22 mouse cellular contexts compared by ENCODE assay signal in genomic region chr17:42029452-42029851, GRCm38 (mm10).
DNase-seq lines count a peak whose midpoint lies in the region; ATAC-seq lines count a peak whose summit lies in the region.
"Had no signal": no experiment of that assay in that cellular context is flagged by ENCODE, and none has a peak within 500 bp of the region (broad histone marks: within the 10 kb centered on the region; RNA-seq: fewer than 3 reads in every experiment).

No protein-coding gene starts in this region.

- H3K4me3 ChIP-seq in hindbrain, embryonic 11.5 days (ENCODE audit: low read depth, low read length): no peak overlapping the region
- no peak overlapping the region for H3K4me3 ChIP-seq in hindbrain, embryonic 13.5 days
- no peak overlapping the region for H3K4me3 ChIP-seq in midbrain, embryonic 16.5 days (ENCODE audit: low read depth, low read length)
- no peak overlapping the region for H3K4me3 ChIP-seq in midbrain, embryonic 10.5 days
- H3K4me3 ChIP-seq: embryonic facial prominence, embryonic 15.5 days; heart, embryonic 13.5 days; limb, embryonic 13.5 days; liver, embryonic 13.5 days; neural tube, embryonic 15.5 days had no signal

- ATAC-seq in hindbrain, embryonic 11.5 days (ENCODE audit: low FRiP score): no peak
- no peak for ATAC-seq in hindbrain, embryonic 13.5 days (ENCODE audit: low FRiP score)
- ATAC-seq in midbrain, embryonic 16.5 days: 0 out of 2 replicates have a peak, but pooled peaks have one; percentile 68

- H3K27ac ChIP-seq in hindbrain, embryonic 11.5 days (ENCODE audit: low read depth, low read length): no peak overlapping the region
- no peak overlapping the region for H3K27ac ChIP-seq in hindbrain, embryonic 13.5 days
- no peak overlapping the region for H3K27ac ChIP-seq in midbrain, embryonic 16.5 days (ENCODE audit: low read length)
- no peak overlapping the region for H3K27ac ChIP-seq in midbrain, embryonic 10.5 days (replicated peaks)
- H3K27ac ChIP-seq: embryonic facial prominence, embryonic 15.5 days; heart, embryonic 13.5 days; limb, embryonic 13.5 days; liver, embryonic 13.5 days; neural tube, embryonic 15.5 days had no signal

- H3K4me1 ChIP-seq in hindbrain, embryonic 11.5 days (replicated peaks; ENCODE audit: control insufficient read depth, insufficient read depth, low read length): no peaks in the 10 kb centered on the region
- no peaks in the 10 kb centered on the region for H3K4me1 ChIP-seq in hindbrain, embryonic 13.5 days (replicated peaks)
- no peaks in the 10 kb centered on the region for H3K4me1 ChIP-seq in midbrain, embryonic 16.5 days (ENCODE audit: control insufficient read depth, insufficient read depth, low read length)
- no peaks in the 10 kb centered on the region for H3K4me1 ChIP-seq in midbrain, embryonic 10.5 days
- H3K4me1 ChIP-seq: embryonic facial prominence, embryonic 15.5 days; heart, embryonic 13.5 days; limb, embryonic 13.5 days; liver, embryonic 13.5 days; neural tube, embryonic 15.5 days had no signal

- no peaks in the 10 kb centered on the region for H3K27me3 ChIP-seq in hindbrain, embryonic 11.5 days (ENCODE audit: control insufficient read depth, insufficient read depth, low read length)
- H3K27me3 ChIP-seq in hindbrain, embryonic 13.5 days: no peaks in the 10 kb centered on the region
- H3K27me3 ChIP-seq in midbrain, embryonic 16.5 days (ENCODE audit: control insufficient read depth, insufficient read depth, low read depth, low read length): no peaks in the 10 kb centered on the region
- H3K27me3 ChIP-seq in midbrain, embryonic 10.5 days (ENCODE audit: low read depth, poor library complexity, severe bottlenecking): no peaks in the 10 kb centered on the region
- H3K27me3 ChIP-seq: CH12.LX; embryonic facial prominence, embryonic 15.5 days; heart, embryonic 13.5 days; limb, embryonic 13.5 days; liver, embryonic 13.5 days; neural tube, embryonic 15.5 days had no signal

- no peak overlapping the region for H3K4me2 ChIP-seq in hindbrain, embryonic 11.5 days (replicated peaks; ENCODE audit: low read depth, low read length)
- no peak overlapping the region for H3K4me2 ChIP-seq in hindbrain, embryonic 13.5 days
- H3K4me2 ChIP-seq in midbrain, embryonic 16.5 days (ENCODE audit: low read length): no peak overlapping the region
- H3K4me2 ChIP-seq: embryonic facial prominence, embryonic 15.5 days; heart, embryonic 13.5 days; limb, embryonic 13.5 days; liver, embryonic 13.5 days; lung, embryonic 14.5 days; neural tube, embryonic 15.5 days had no signal

- H3K36me3 ChIP-seq in hindbrain, embryonic 11.5 days (ENCODE audit: control insufficient read depth, insufficient read depth, low read length): no peaks in the 10 kb centered on the region
- H3K36me3 ChIP-seq in hindbrain, embryonic 13.5 days: no peaks in the 10 kb centered on the region
- H3K36me3 ChIP-seq in midbrain, embryonic 16.5 days (ENCODE audit: control insufficient read depth, insufficient read depth, low read length): no peaks in the 10 kb centered on the region
- no peaks in the 10 kb centered on the region for H3K36me3 ChIP-seq in midbrain, embryonic 10.5 days
- H3K36me3 ChIP-seq: embryonic facial prominence, embryonic 15.5 days; heart, embryonic 13.5 days; limb, embryonic 13.5 days; liver, embryonic 13.5 days; neural tube, embryonic 15.5 days had no signal

- no peaks in the 10 kb centered on the region for H3K9me3 ChIP-seq in hindbrain, embryonic 11.5 days (ENCODE audit: control insufficient read depth, low read length)
- H3K9me3 ChIP-seq in hindbrain, embryonic 13.5 days: no peaks in the 10 kb centered on the region
- H3K9me3 ChIP-seq in midbrain, embryonic 16.5 days (replicated peaks; ENCODE audit: control insufficient read depth, low read length, poor library complexity, severe bottlenecking): no peaks in the 10 kb centered on the region
- H3K9me3 ChIP-seq in midbrain, embryonic 10.5 days (replicated peaks): no peaks in the 10 kb centered on the region
- H3K9me3 ChIP-seq: embryonic facial prominence, embryonic 15.5 days; heart, embryonic 13.5 days; limb, embryonic 13.5 days; liver, embryonic 13.5 days; neural tube, embryonic 15.5 days had no signal

- peak; percentile 66 to 79 for DNase-seq in cerebellum, postnatal 10 days
- no peak for DNase-seq in cerebellum, postnatal 4 days (ENCODE audit: low spot score in 2 of 2)
- peak; percentile 1 for DNase-seq in hindbrain, embryonic 11.5 days (ENCODE audit: low spot score)
- DNase-seq in midbrain, embryonic 10.5 days (ENCODE audit: low spot score): no peak
- DNase-seq in layer of hippocampus, postnatal 25 days (ENCODE audit: extremely low spot score in 1 of 2, low spot score in 1 of 2): no peak
- DNase-seq: adrenal gland, postnatal 14 days; gastrocnemius, postnatal 14 days; heart, adult 18-20 months; kidney, adult 8-10 months; kidney, postnatal 25 days; liver, embryonic 13.5 days; lung, embryonic 14.5 days; lung, postnatal 36 days; right cerebral cortex, postnatal 25 days; thymus, postnatal 36 days had no signal

- WGBS in hindbrain, embryonic 11.5 days: 71% methylated on average over 3 of the region's 3 CpGs
- 62% methylated on average over 3 of the region's 3 CpGs for WGBS in hindbrain, embryonic 13.5 days
- 50% methylated on average over 3 of the region's 3 CpGs for WGBS in midbrain, embryonic 16.5 days
- WGBS in midbrain, embryonic 10.5 days: 78% methylated on average over 3 of the region's 3 CpGs

- no peak overlapping the region for H3K9ac ChIP-seq in hindbrain, embryonic 11.5 days (ENCODE audit: low read depth, low read length)
- H3K9ac ChIP-seq in hindbrain, embryonic 13.5 days: no peak overlapping the region
- H3K9ac ChIP-seq in midbrain, embryonic 16.5 days (ENCODE audit: low read depth, low read length): no peak overlapping the region
- H3K9ac ChIP-seq: embryonic facial prominence, embryonic 15.5 days; heart, embryonic 13.5 days; limb, embryonic 13.5 days; liver, embryonic 13.5 days; lung, embryonic 14.5 days; neural tube, embryonic 15.5 days had no signal

Comparison
In these comparisons a context has a peak if more than half of its experiments do, and no peak if none do; other contexts are left out.
1. DNase-seq: peak in cerebellum, postnatal 10 days (2 of 2) and hindbrain, embryonic 11.5 days (single experiment); none in cerebellum, postnatal 4 days (0 of 2), midbrain, embryonic 10.5 days (single experiment) and layer of hippocampus, postnatal 25 days (0 of 2).